Mouse (Mus musculus) erythroblast, embryonic 14.5 days (primary cell): ENCODE data around the gene Cdh23. TPM values are rescaled to one million over a fixed set of nuclear protein-coding genes. Genes with fewer than 3 reads are reported as not detected.

Experiments
- H3K27me3 ChIP-seq: 2 replicates; pipeline ENCODE4 v1.6.1; 2012; ENCODE audit warnings: inconsistent platforms; ENCODE audit not compliant: control insufficient read depth
- H3K36me3 ChIP-seq: 2 replicates; pipeline ENCODE4 v1.6.1; 2012; ENCODE audit warnings: mild to moderate bottlenecking, inconsistent platforms; ENCODE audit not compliant: control insufficient read depth
- H3K4me1 ChIP-seq: 2 replicates; pipeline ENCODE4 v1.6.1; 2012; ENCODE audit warnings: inconsistent platforms; ENCODE audit not compliant: control insufficient read depth
- H3K4me3 ChIP-seq: replicated peaks from 2 replicates; pipeline ENCODE3; 2012; ENCODE audit warnings: moderate library complexity, mild to moderate bottlenecking, inconsistent platforms
- H3K9me3 ChIP-seq: 2 replicates; pipeline ENCODE4 v1.6.1; 2012; ENCODE audit warnings: low read length, inconsistent platforms, mixed read lengths; ENCODE audit not compliant: control insufficient read depth
- GATA1 ChIP-seq: IDR thresholded peaks from 2 replicates; pipeline ENCODE4 v1.6.1; 2012; ENCODE audit warnings: low read length, inconsistent platforms, mixed read lengths
- TAL1 ChIP-seq: IDR thresholded peaks from 3 replicates; pipeline ENCODE4 v1.6.1; 2012; ENCODE audit warnings: low read length, inconsistent platforms, mixed read lengths
- polyA plus RNA-seq: library from polyadenylated mRNA; stranded (reverse); fragments of >175 nt; gene quantifications from 2 replicates; pipeline ENCODE4 v1.2.3, GENCODE M21; 2012

The Cdh23 gene
- polyA plus RNA-seq, 1 experiment, result 0.01 TPM

DNA sequence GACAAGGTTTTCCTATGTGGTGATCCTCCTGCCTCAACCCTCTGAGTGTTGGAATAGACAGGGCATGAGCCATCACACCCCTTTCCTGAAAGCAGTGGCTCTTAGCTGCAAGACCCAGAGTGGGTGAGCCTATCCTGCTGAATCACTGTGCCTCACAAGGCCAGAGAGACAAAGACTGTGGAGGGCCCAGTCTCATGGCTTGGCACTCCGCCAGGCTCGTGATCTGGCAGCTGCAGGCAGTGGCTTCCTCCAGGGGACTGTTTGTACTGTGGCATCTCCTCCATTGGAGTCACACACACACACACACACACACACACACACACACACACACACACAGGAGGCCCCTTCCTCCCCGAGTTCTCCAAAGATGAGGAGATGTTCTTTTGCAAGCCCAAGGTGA is 433.9 kb downstream of the Cdh23 start:
- peaks cover 2% of the 10 kb centered on the region for H3K4me1 ChIP-seq
- TF ChIP-seq TAL1, result no peak
- no peak for TF ChIP-seq GATA1
- H3K27me3 ChIP-seq, result 0 out of 2 replicates have a peak, but pooled peaks cover 2% of the 10 kb centered on the region
- no peaks in the 10 kb centered on the region for H3K36me3 ChIP-seq
- H3K9me3 ChIP-seq, result no peaks in the 10 kb centered on the region
- H3K4me3 ChIP-seq, result no peak overlapping the region

DNA sequence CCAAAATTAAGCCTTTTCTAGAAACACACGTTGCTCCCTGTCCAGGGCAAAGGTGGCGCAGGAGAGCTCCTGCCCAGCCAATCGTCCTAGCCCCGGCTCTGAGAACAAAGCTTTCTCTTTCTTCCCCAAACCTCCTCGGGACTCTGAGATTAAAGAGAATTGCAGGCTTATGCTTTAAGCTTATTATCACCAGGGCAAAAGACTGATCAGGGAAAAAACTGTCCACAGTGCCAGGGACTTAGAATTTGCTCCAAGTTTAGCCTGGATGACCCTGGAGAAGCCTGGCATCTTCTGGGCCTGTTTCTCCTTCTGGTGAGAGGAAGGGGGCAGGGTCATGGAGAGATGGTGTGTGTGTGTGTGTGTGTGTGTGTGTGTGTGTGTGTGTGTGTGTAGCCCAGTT is 434.8 kb downstream of the Cdh23 start:
- TF ChIP-seq TAL1, result no peak
- TF ChIP-seq GATA1, result no peak
- Histone ChIP-seq H3K36me3 (no peaks in the 10 kb centered on the region), H3K27me3 (0 out of 2 replicates have a peak, but pooled peaks cover 2% of the 10 kb centered on the region)

DNA sequence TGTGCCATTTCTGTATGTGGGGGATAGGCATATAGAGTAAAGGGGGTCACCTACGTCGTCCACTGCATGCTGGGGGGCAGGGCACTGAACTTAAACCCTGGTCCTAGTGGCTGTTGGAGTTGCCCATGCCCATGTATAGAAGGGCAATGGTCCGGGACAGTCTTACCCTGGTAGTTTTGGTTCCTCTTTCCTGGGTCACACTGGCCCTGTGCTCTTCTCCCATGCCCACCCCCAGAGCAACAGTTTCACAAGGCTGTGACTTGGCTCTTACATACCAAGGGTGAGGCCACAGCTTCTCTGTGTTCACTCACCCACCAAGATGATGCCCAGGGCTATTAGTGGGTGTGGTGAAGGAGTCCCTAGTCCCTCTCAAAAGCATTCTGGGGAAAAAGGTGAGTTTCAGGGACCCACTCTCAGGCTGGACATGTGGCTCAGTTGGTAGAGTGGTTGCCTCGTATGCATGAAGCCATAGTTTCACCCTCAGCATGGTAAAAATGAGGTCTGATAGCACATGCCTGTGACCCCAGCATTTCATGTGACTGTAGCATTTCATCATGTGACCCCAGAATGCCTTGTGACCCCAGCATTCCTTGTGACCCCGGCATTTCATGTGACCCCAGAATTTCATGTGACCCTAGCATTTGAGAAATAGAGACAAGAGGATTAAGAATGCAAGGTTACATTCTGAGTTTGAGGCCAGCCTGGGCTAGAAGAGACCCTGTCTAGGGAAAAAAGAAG is 435.6 kb downstream of the Cdh23 start:
- 0 out of 2 replicates have a peak, but pooled peaks cover 2% of the 10 kb centered on the region for H3K27me3 ChIP-seq
- no peak overlapping the region for H3K4me3 ChIP-seq
- no peaks in the 10 kb centered on the region for H3K36me3 ChIP-seq
- H3K4me1 ChIP-seq, result peaks cover 18% of the 10 kb centered on the region
- TF ChIP-seq GATA1 (no peak), TAL1 (no peak)
- H3K9me3 ChIP-seq, result no peaks in the 10 kb centered on the region

More for the DNA sequence above, 434.8 kb downstream of the Cdh23 start:
- Histone ChIP-seq H3K4me3 (no peak overlapping the region), H3K9me3 (no peaks in the 10 kb centered on the region), H3K4me1 (peaks cover 10% of the 10 kb centered on the region)

DNA sequence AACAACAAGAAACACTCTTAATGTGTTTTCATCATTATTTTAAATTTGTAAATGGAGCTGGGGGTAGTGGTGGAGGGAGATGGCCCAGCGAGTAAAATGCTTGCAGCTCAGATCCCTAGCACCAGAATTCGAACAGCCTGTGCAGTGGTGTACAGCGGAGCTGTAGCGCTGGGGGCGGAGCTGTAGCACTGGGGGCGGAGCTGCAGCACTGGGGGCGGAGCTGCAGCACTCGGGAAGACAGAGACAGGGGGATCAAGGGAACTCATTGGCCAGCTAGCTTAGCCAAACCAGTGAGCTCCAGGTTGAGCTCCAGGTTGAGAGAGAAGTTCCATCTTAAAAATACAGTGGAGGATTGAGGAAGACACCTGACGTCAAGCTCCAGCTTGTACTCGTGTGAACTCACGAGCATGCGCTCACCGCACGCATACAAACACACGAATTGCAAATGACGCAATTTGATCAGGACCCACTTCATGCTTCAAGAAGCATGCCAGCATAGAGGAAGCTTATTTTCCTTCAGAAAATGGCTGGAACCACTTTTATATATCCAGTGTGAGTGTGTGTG is 438.9 kb downstream of the Cdh23 start:
- H3K9me3 ChIP-seq, result no peaks in the 10 kb centered on the region
- 0 out of 2 replicates have a peak, but pooled peaks cover 2% of the 10 kb centered on the region for H3K27me3 ChIP-seq
- H3K4me3 ChIP-seq, result no peak overlapping the region
- peaks cover 21% of the 10 kb centered on the region for H3K4me1 ChIP-seq
- no peak for TF ChIP-seq TAL1
- H3K36me3 ChIP-seq, result no peaks in the 10 kb centered on the region

DNA sequence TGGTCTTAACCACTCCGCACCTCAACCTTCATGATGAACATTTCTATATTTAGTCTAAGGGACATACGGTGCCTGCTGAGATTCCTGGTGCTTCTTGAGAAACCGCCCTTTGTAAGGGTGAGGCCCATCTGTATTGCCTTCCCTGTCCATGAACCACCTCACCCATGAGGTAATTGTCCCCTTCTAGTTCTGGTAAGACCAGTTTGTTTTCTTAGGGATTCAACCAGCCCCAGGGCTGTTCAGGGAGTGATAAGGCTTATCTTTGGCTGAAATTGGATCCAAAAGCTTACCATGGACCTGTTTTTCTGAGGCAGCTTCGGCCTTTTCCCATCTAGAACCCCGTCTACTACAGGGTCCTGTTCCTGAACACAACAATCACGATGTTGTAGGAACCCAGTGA is 440.2 kb downstream of the Cdh23 start:
- Histone ChIP-seq H3K9me3 (no peaks in the 10 kb centered on the region), H3K36me3 (no peaks in the 10 kb centered on the region), H3K4me3 (no peak overlapping the region), H3K27me3 (0 out of 2 replicates have a peak, but pooled peaks cover 2% of the 10 kb centered on the region), H3K4me1 (peaks cover 21% of the 10 kb centered on the region)
- TF ChIP-seq TAL1, result no peak
- no peak for TF ChIP-seq GATA1

Other genes starting within 250 kb of the Cdh23 start
- 0.01 and 0.03 TPM in 2 replicates for gene Slc29a3, start 56.3 kb upstream of the Cdh23 start, polyA plus RNA-seq
- 0.01 TPM in 1 of 2 replicates, not detected in the other for gene Unc5b, start 135.1 kb upstream of the Cdh23 start, polyA plus RNA-seq